Mouse (Mus musculus) CH12.LX (cell line): ENCODE measurements around the gene Kif2b. TPM values are rescaled to one million over a fixed set of nuclear protein-coding genes. Genes with fewer than 3 reads are reported as not detected.

Experiments
- DNase-seq: peaks from one replicate; pipeline ENCODE4 v3.0.0-alpha.2; 2013; ENCODE audit errors: extremely low read depth
- H3K27ac ChIP-seq: 2 replicates; pipeline ENCODE4 v1.5.1; 2012; ENCODE audit warnings: low read depth, mild to moderate bottlenecking, control low read depth, moderate library complexity; ENCODE audit not compliant: insufficient read depth
- H3K27me3 ChIP-seq: replicated peaks from 2 replicates; pipeline ENCODE3; 2012; ENCODE audit warnings: inconsistent platforms
- H3K36me3 ChIP-seq, 2 experiments: replicated peaks in 1 of 2; 2 replicates each; pipeline versions ENCODE3 to v1.6.1; 2012; ENCODE audit warnings: inconsistent platforms in 1 of 2, low read length in 1 of 2, mild to moderate bottlenecking in 1 of 2, mixed read lengths in 1 of 2, moderate library complexity in 1 of 2; ENCODE audit not compliant: control insufficient read depth in 1 of 2, insufficient read depth in 1 of 2
- H3K4me1 ChIP-seq, 2 experiments: 2 replicates each; pipeline ENCODE4 v1.6.1; 2012; ENCODE audit warnings: inconsistent platforms in 1 of 2, moderate library complexity in 1 of 2; ENCODE audit not compliant: insufficient read depth in 2 of 2, control insufficient read depth in 1 of 2
- H3K4me2 ChIP-seq: 2 replicates; pipeline ENCODE4 v1.6.1; 2012; ENCODE audit warnings: low read depth, mild to moderate bottlenecking, control low read depth; ENCODE audit not compliant: poor library complexity, insufficient read depth, severe bottlenecking
- H3K4me3 ChIP-seq, 3 experiments: fragments of 150-350 bp in 1 of 3; sonication (generic) in 1 of 3; replicated peaks in 1 of 3; 2 replicates each; pipeline versions ENCODE3 to v1.5.1; 2011 to 2012; ENCODE audit warnings: low read depth in 2 of 3, low read length in 2 of 3, mild to moderate bottlenecking in 2 of 3, moderate library complexity in 2 of 3, control low read depth in 1 of 3, improper control_type of control experiment in 1 of 3, inconsistent platforms in 1 of 3, mixed read lengths in 1 of 3; ENCODE audit not compliant: poor library complexity in 1 of 3
- H3K79me2 ChIP-seq: replicated peaks from 2 replicates; pipeline ENCODE4 v1.6.1; 2012; ENCODE audit warnings: mild to moderate bottlenecking, moderate library complexity; ENCODE audit not compliant: control insufficient read depth, poor library complexity, insufficient read depth, severe bottlenecking; ENCODE audit errors: extremely low read depth
- H3K9ac ChIP-seq: 2 replicates; pipeline ENCODE4 v1.6.1; 2012; ENCODE audit warnings: low read depth, mild to moderate bottlenecking, control low read depth, moderate library complexity; ENCODE audit not compliant: insufficient read depth
- H3K9me3 ChIP-seq: replicated peaks from 2 replicates; pipeline ENCODE3; 2012; ENCODE audit warnings: low read length, inconsistent platforms, mixed read lengths
- BHLHE40 ChIP-seq: IDR thresholded peaks from 2 replicates; pipeline ENCODE4 v1.6.1; 2011; ENCODE audit warnings: mild to moderate bottlenecking, low read depth, low read length, improper control_type of control experiment
- CHD1 ChIP-seq: IDR thresholded peaks from 2 replicates; pipeline ENCODE4 v1.6.1; 2012; ENCODE audit warnings: low read depth, low read length, improper control_type of control experiment, inconsistent platforms
- CHD2 ChIP-seq: IDR thresholded peaks from 2 replicates; pipeline ENCODE4 v1.6.1; 2011; ENCODE audit warnings: low read length, improper control_type of control experiment
- EP300 ChIP-seq: IDR thresholded peaks from 2 replicates; pipeline ENCODE4 v1.6.1; 2011; ENCODE audit warnings: low read length, improper control_type of control experiment
- ETS1 ChIP-seq: conservative IDR thresholded peaks from 2 replicates; pipeline ENCODE4 v1.6.1; 2012; ENCODE audit warnings: low read depth, mild to moderate bottlenecking, inconsistent platforms, low read length, improper control_type of control experiment, moderate library complexity
- GABPA ChIP-seq: IDR thresholded peaks from 2 replicates; pipeline ENCODE4 v1.6.1; 2012; ENCODE audit warnings: low read depth, low read length, improper control_type of control experiment, inconsistent platforms; ENCODE audit not compliant: insufficient replicate concordance
- HCFC1 ChIP-seq: IDR thresholded peaks from 2 replicates; pipeline ENCODE4 v1.6.1; 2012; ENCODE audit warnings: low read depth, mild to moderate bottlenecking, inconsistent platforms, low read length, improper control_type of control experiment
- JUND ChIP-seq: conservative IDR thresholded peaks from 2 replicates; pipeline ENCODE4 v1.6.1; 2011; ENCODE audit warnings: low read depth, low read length, improper control_type of control experiment
- KAT2A ChIP-seq: IDR thresholded peaks from 2 replicates; pipeline ENCODE4 v1.6.1; 2012; ENCODE audit warnings: low read length, improper control_type of control experiment, inconsistent platforms; ENCODE audit not compliant: insufficient replicate concordance
- MAFK ChIP-seq: IDR thresholded peaks from 2 replicates; pipeline ENCODE4 v1.6.1; 2011; ENCODE audit warnings: low read length, improper control_type of control experiment; ENCODE audit not compliant: insufficient replicate concordance
- MAX ChIP-seq: IDR thresholded peaks from 2 replicates; pipeline ENCODE4 v1.6.1; 2011; ENCODE audit warnings: low read length, improper control_type of control experiment
- MYC ChIP-seq: IDR thresholded peaks from 2 replicates; pipeline ENCODE4 v1.6.1; 2011; ENCODE audit warnings: low read depth, mild to moderate bottlenecking, improper control_type of control experiment, low read length
- NELFE ChIP-seq: IDR thresholded peaks from 2 replicates; pipeline ENCODE4 v1.6.1; 2011; ENCODE audit warnings: low read depth, low read length, improper control_type of control experiment
- NRF1 ChIP-seq: IDR thresholded peaks from 2 replicates; pipeline ENCODE4 v1.6.1; 2014; ENCODE audit warnings: low read depth, mild to moderate bottlenecking, inconsistent platforms, low read length, improper control_type of control experiment, moderate library complexity
- POLR2A ChIP-seq: IDR thresholded peaks from 2 replicates; pipeline ENCODE4 v1.6.1; 2011; ENCODE audit warnings: low read depth, mild to moderate bottlenecking, improper control_type of control experiment, low read length
- POLR2AphosphoS2 ChIP-seq: IDR thresholded peaks from 2 replicates; pipeline ENCODE4 v1.6.1; 2011; ENCODE audit warnings: low read depth, low read length, improper control_type of control experiment
- RAD21 ChIP-seq: IDR thresholded peaks from 2 replicates; pipeline ENCODE4 v1.6.1; 2011; ENCODE audit warnings: low read depth, mild to moderate bottlenecking, low read length, improper control_type of control experiment, moderate library complexity
- SIN3A ChIP-seq: IDR thresholded peaks from 2 replicates; pipeline ENCODE4 v1.6.1; 2012; ENCODE audit warnings: low read length, improper control_type of control experiment, inconsistent platforms
- SMC3 ChIP-seq: IDR thresholded peaks from 2 replicates; pipeline ENCODE4 v1.6.1; 2011; ENCODE audit warnings: low read depth, low read length, improper control_type of control experiment
- TBP ChIP-seq: conservative IDR thresholded peaks from 2 replicates; pipeline ENCODE4 v1.6.1; 2011; ENCODE audit warnings: low read depth, low read length, improper control_type of control experiment
- TCF12 ChIP-seq: IDR thresholded peaks from 2 replicates; pipeline ENCODE4 v1.6.1; 2014; ENCODE audit warnings: low read depth, mild to moderate bottlenecking, inconsistent platforms, low read length, improper control_type of control experiment
- USF1 ChIP-seq: IDR thresholded peaks from 2 replicates; pipeline ENCODE4 v1.6.1; 2014; ENCODE audit warnings: low read depth, mild to moderate bottlenecking, inconsistent platforms, low read length, improper control_type of control experiment
- ZC3H11A ChIP-seq: IDR thresholded peaks from 2 replicates; pipeline ENCODE4 v1.6.1; 2012; ENCODE audit warnings: low read depth, mild to moderate bottlenecking, inconsistent platforms, low read length, improper control_type of control experiment
- dilution Hi-C: fragments of 300-500 bp; cut with MboI; formaldehyde crosslinking; loops from 2 replicates; pipeline ENCODE4 v1.14.3; 2020; ENCODE audit warnings: low sequenced_read_pairs; ENCODE audit not compliant: extremely low pct_unique_long_range_greater_than_20kb, extremely low pct_ligation_motif_present
- in situ Hi-C: fragments of 300-500 bp; cut with MboI; formaldehyde crosslinking; loops from 3 replicates; pipeline ENCODE4 v1.14.3; 2019; ENCODE audit warnings: low sequenced_read_pairs, low pct_ligation_motif_present, low pct_unique_long_range_greater_than_20kb, mixed read lengths
- polyA plus RNA-seq: library from polyadenylated mRNA; unstranded; fragments of >175 nt; gene quantifications from 2 replicates; pipeline ENCODE4 v1.2.1, GENCODE M21; 2012; ENCODE audit warnings: low read depth; ENCODE audit not compliant: insufficient read length
- total RNA-seq, 2 experiments: library from RNA; depleted of rRNA; stranded (reverse); fragments of 300-350 nt in 1 of 2; fragments of >200 nt in 1 of 2; gene quantifications; 2 replicates each; pipeline ENCODE4 v1.2.3; 2012 to 2014

Kif2b gene
- not detected in 2 replicates for total RNA-seq (2012; rRNA removed)
- not detected in 2 replicates for total RNA-seq (2014; rRNA removed)
- polyA plus RNA-seq: not detected in 2 replicates

DNA sequence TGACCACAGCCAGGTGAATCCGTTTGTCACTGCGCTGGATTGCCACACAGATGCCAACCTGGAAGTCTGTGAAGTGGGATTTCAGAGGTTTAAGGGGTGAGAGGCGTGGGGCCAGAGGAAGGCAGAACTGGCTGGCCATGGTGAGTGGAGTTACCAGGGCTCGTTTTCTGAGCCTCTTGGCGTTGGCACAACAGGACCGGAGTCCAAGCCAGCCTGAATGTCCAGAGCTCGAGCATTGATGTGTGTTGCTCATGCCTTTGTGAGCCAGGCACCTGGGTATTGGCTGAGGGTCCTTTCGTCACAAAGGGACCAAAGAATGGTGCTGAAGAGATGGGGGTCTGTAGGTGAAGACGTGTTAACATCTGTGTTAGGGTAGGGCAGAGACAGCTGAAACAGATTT is at the start of gene Kif2b:
Gene Kif2b, minus strand, starts transcription at position 242 of the 400 bp plus-strand sequence.
- TF ChIP-seq TCF12 (no peak), RAD21 (no peak), NRF1 (no peak), POLR2A (no peak), SMC3 (no peak), KAT2A (no peak), EP300 (no peak), CHD1 (no peak), HCFC1 (no peak), NELFE (no peak), SIN3A (no peak)
- Histone ChIP-seq H3K27me3 (no peaks in the 10 kb centered on the region), H3K9me3 (peaks cover 64% of the 10 kb centered on the region), H3K36me3 (no peaks in the 10 kb centered on the region), H3K4me1 (no peaks in the 10 kb centered on the region), H3K27ac (no peak within 1 kb of the TSS), H3K4me3 (no peak within 1 kb of the TSS), H3K9ac (no peak within 1 kb of the TSS), H3K4me2 (no peak within 1 kb of the TSS), H3K79me2 (no peaks in the 10 kb centered on the region)
- in situ Hi-C loops (no loop called here), dilution Hi-C loops (no loop called here)
- DNase-seq: no peak

DNA sequence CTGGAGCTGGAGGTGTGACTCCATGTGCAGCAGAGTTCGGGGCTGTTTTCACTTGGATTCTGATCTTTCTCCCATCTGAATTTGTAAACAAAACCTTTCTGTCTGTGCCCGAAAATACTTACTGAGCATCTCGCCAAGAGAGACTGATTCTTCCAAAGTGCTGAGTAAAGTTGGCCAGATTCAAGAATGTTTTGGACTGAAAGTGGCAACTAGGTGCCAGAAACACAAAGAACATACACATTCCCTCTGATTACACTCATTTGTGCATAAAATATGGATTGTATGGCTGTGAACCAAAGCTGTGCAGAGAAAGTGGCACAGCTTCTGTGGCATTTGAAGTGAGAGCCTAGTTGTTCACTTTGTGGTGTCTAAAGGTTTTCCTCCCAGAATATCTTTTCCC is 15.7 kb upstream of the Kif2b start:
- Histone ChIP-seq H3K4me2 (no peak overlapping the region), H3K4me1 (no peaks in the 10 kb centered on the region), H3K9ac (no peak overlapping the region), H3K9me3 (peaks cover 31% of the 10 kb centered on the region), H3K27ac (no peak overlapping the region), H3K27me3 (no peaks in the 10 kb centered on the region), H3K79me2 (no peaks in the 10 kb centered on the region), H3K4me3 (no peak overlapping the region), H3K36me3 (no peaks in the 10 kb centered on the region)
- dilution Hi-C loops (no loop called here), in situ Hi-C loops (no loop called here)
- TF ChIP-seq USF1 (no peak), MAX (no peak), SMC3 (no peak), NRF1 (no peak), HCFC1 (no peak), ETS1 (no peak), MAFK (no peak), GABPA (no peak), BHLHE40 (no peak), ZC3H11A (no peak), RAD21 (no peak), JUND (no peak), POLR2AphosphoS2 (no peak), MYC (no peak), CHD2 (no peak), POLR2A (no peak), KAT2A (no peak), TBP (no peak)
- no peak for DNase-seq
